Mouse (Mus musculus): ENCODE measurements around the gene Crmp1. TPM values are rescaled to one million over a fixed set of nuclear protein-coding genes. Genes with fewer than 3 reads are reported as not detected.

The Crmp1 gene
- polyA plus RNA-seq, 1 experiment, result 194 TPM

DNA sequence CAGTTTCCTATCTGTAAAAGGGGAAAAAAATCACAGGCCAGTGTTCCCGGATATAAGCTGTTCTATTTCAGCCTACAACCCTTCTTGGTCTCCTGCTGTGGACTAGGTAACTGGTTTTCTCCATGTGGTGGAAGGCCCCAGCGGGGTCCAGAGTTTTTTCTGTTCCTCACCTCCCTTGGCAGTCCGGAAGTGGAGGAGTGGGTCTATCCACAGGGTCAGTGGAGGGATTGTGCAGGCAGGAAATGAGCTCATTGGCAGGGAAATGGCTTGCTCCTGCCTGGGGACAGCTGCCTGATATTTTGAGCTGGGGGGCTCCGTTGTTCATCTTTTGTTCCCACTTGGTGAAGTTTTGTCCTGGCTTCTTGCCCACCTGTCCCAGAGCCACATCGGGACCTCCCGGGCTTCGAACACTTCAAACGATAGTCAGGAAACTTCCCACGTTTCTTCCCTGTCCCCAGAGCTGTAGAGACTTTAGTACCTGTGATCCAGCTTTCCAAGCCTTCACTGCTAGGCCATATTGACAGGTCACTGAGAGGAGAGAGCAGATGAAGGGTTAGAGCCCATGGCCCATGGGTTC is 3.0 kb downstream of the Crmp1 start:
- Histone ChIP-seq H3K4me1 (ENCODE audit: control insufficient read depth, insufficient read depth, low read length) (peaks cover 4% of the 10 kb centered on the region), H3K27ac (ENCODE audit: insufficient read depth, low read length) (no peak overlapping the region), H3K4me3 (ENCODE audit: insufficient read depth, low read length) (peak overlapping the region; percentile 94)
- TF ChIP-seq CTCF (IDR thresholded peaks at IDR 0.05; ENCODE audit: extremely low read depth, insufficient read depth, low read length), result no peak

DNA sequence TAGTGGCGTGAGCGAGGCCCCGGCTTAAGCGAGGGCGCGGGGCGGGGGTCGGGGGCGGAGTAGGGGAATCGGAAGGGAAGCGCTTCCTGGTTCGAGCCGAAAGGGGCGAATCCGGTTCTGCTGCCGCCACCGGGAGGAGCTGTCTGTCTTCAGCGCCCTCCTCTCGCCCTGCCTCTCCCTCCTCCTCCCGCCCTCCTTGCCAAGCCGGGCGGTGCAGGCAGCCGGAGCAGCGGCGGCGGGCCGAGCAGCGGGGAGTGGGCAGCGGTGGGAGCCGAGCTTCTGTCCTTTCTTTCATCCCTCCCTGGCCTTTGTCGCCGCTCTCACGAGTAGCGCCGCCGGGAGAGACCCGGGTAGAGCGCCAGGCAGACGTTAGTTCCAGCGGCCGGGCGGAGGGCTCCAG is 3.9 kb downstream of the Crmp1 start:
- Histone ChIP-seq H3K27ac (ENCODE audit: insufficient read depth, low read length) (peak overlapping the region; percentile 24; the same call in 1 of the 2 replicates), H3K4me3 (ENCODE audit: insufficient read depth, low read length) (peak overlapping the region; percentile 94), H3K4me1 (ENCODE audit: control insufficient read depth, insufficient read depth, low read length) (peaks cover 5% of the 10 kb centered on the region)
- TF ChIP-seq CTCF (IDR thresholded peaks at IDR 0.05; ENCODE audit: extremely low read depth, insufficient read depth, low read length) (no peak), POLR2A (IDR thresholded peaks at IDR 0.05; ENCODE audit: extremely low read depth, insufficient read depth, low read length) (no peak; the same call in 1 of the 2 replicates)

DNA sequence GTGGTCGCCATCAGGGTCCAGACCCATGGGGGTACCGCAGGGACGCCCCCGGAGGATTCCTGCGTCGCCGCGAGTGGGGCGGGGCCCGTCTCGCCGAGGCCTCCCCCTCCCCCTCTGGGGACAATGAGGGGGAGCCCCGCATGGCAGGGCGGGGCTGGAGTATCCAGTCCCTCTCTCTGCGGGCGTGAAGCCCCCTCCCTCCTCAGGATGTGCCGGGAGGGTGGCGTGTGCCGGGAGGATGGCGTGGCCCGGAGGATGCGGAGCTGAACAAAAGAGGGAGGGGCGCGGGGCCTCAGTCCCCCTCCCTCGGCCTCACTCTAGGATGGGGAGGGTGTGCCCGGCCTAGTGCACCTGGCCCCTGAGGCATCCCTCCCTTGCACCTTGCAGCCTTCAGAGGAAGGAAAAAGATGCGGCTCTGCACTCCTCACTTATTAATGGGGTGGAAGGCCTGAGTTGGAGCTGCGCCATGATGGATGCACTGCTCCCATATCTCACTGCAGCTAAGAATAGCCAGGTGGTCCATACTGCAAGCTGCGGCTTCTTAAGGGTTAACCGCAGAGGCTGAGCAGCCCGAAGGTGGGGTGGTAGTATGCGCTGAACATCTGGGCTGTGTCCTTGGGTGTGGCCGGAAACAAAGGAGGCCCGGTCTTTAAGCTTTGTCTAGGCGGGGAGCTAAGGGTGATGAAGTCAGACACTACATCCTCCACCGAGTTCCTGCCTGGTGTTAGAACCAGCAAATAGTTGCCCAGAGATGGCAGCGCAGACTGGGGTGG is 4.6 kb downstream of the Crmp1 start:
- Histone ChIP-seq H3K4me1 (ENCODE audit: control insufficient read depth, insufficient read depth, low read length) (peaks cover 9% of the 10 kb centered on the region), H3K4me3 (ENCODE audit: insufficient read depth, low read length) (peak overlapping the region; percentile 94), H3K27ac (ENCODE audit: insufficient read depth, low read length) (peak overlapping the region; percentile 24; the same call in 1 of the 2 replicates)
- TF ChIP-seq POLR2A (IDR thresholded peaks at IDR 0.05; ENCODE audit: extremely low read depth, insufficient read depth, low read length) (no peak), CTCF (IDR thresholded peaks at IDR 0.05; ENCODE audit: extremely low read depth, insufficient read depth, low read length) (no peak)

DNA sequence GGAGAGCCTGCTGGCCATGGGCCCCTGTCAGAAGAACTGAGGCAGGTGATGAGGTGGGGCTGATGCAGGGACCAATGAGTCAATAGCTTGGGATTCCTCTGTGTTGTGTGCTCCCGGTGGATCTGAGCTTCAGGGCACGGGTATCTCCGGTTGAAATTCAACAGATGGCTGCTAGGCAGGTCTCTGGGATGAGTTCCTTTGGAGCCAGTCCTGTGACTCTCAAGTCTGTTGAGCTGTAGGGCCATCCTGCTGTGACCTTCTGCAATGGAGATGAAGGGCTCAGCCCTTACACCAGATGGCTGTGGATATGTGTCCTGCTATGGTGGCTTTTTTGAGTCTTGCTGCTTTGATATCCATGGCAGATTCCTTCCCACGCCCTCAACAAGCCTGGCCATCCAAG is 5.7 kb downstream of the Crmp1 start:
- TF ChIP-seq POLR2A (IDR thresholded peaks at IDR 0.05; ENCODE audit: extremely low read depth, insufficient read depth, low read length) (no peak), CTCF (IDR thresholded peaks at IDR 0.05; ENCODE audit: extremely low read depth, insufficient read depth, low read length) (no peak)
- H3K4me1 ChIP-seq (ENCODE audit: control insufficient read depth, insufficient read depth, low read length), result peaks cover 15% of the 10 kb centered on the region
- peak overlapping the region; percentile 94 for H3K4me3 ChIP-seq (ENCODE audit: insufficient read depth, low read length)
- no peak overlapping the region for H3K27ac ChIP-seq (ENCODE audit: insufficient read depth, low read length)

DNA sequence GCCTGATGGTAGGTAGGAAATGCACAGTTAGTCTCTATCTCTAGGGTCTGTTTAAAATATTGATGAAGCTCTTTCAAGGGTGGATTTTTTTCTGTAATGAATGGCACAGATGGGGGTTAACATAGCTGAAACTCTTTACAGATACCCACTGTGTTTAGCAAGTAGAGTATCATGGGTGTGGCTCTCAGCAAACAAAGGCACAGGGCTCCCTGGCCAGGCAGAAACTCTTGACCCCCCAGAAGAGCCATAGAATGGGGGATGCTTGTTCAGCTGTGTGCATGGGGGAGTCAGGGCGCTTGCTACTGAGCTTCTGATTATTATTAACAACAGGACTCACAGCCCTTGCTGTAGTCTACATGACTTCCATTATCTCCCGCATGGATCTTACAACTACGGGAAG is 7.1 kb downstream of the Crmp1 start:
- TF ChIP-seq CTCF (IDR thresholded peaks at IDR 0.05; ENCODE audit: extremely low read depth, insufficient read depth, low read length) (no peak), POLR2A (IDR thresholded peaks at IDR 0.05; ENCODE audit: extremely low read depth, insufficient read depth, low read length) (no peak)
- no peak overlapping the region for H3K27ac ChIP-seq (ENCODE audit: insufficient read depth, low read length)
- H3K4me1 ChIP-seq (ENCODE audit: control insufficient read depth, insufficient read depth, low read length), result peaks cover 22% of the 10 kb centered on the region
- H3K4me3 ChIP-seq (ENCODE audit: insufficient read depth, low read length), result no peak overlapping the region

DNA sequence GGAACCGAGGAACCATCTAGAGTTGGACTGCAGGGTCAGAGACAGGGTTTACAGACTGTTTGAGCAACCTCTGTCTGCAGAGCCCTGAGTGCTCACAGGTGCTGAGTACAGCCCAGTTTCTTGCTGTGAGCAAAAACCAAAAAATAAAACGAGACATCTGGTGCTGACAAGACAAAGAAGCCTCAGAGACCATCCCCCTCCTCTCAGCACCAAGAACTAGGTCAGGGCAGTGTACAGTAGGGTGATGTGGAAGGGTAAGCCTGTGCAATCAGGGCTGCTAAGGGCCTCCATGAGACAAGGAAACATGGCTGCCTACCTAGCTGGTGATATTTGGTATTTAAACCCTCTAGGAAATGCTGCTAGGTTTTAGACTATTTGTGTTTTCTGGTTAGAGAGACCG is 9.9 kb downstream of the Crmp1 start:
- Histone ChIP-seq H3K27ac (ENCODE audit: insufficient read depth, low read length) (no peak overlapping the region), H3K4me1 (ENCODE audit: control insufficient read depth, insufficient read depth, low read length) (peaks cover 38% of the 10 kb centered on the region), H3K4me3 (ENCODE audit: insufficient read depth, low read length) (no peak overlapping the region)
- TF ChIP-seq POLR2A (IDR thresholded peaks at IDR 0.05; ENCODE audit: extremely low read depth, insufficient read depth, low read length), result no peak
- no peak for TF ChIP-seq CTCF (IDR thresholded peaks at IDR 0.05; ENCODE audit: extremely low read depth, insufficient read depth, low read length)

DNA sequence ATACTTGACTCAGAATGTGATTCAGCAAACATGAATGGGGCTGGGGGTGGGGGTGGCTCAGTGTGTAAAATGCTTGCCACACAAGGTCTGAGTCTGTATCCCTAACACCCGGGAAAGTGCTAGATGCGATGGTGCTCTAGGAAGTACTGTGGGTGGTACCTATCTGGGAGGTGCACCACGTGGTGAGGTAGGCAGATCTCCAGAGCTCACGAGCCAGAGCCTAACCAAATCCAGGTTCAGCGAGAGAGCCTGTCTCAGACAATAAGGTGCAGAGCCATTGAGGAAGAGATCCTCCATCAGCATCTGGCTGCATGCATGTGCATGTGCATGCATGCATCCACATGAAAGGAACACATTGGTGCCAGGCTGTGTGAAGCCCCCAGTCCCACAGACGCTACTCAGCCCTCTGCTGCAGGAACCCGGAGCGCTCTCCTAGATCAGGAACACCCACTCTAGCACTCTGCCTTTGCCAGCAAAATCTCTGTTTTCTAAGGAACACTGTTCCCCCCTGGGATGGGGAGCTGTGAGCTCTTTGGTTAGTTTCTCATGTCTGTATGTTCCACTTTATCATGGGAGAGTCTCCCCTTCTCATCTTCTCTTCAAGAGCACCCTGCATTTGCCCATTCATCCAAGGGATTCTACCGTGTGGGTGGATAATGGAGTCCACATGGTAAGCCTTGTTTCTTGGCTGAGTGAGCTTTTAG is 10.5 kb downstream of the Crmp1 start:
- H3K4me1 ChIP-seq (ENCODE audit: control insufficient read depth, insufficient read depth, low read length), result peaks cover 42% of the 10 kb centered on the region
- TF ChIP-seq CTCF (IDR thresholded peaks at IDR 0.05; ENCODE audit: extremely low read depth, insufficient read depth, low read length) (no peak), POLR2A (IDR thresholded peaks at IDR 0.05; ENCODE audit: extremely low read depth, insufficient read depth, low read length) (no peak)
- H3K4me3 ChIP-seq (ENCODE audit: insufficient read depth, low read length), result no peak overlapping the region
- no peak overlapping the region for H3K27ac ChIP-seq (ENCODE audit: insufficient read depth, low read length)

DNA sequence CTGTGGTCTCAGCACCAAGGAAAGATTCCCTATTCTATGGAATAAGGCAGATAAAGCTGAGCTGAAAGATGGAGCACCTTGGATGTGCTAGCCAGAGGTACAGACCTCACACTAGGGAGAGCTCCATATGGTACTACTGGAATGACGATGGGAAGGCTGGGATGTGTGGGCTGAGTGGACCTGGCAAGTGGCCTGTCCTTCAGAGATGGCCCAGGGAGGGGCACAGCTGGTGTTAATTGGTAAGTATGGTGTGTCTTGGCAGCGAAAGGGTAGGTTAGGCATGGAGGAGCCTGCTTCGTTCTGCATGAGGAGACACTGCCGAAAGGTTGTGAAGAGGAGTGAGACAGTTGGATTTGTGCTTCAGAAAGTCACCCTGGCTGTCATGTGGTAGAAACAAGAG is 12.8 kb downstream of the Crmp1 start:
- Histone ChIP-seq H3K4me3 (ENCODE audit: insufficient read depth, low read length) (no peak overlapping the region), H3K27ac (ENCODE audit: insufficient read depth, low read length) (no peak overlapping the region), H3K4me1 (ENCODE audit: control insufficient read depth, insufficient read depth, low read length) (peaks cover 48% of the 10 kb centered on the region)

DNA sequence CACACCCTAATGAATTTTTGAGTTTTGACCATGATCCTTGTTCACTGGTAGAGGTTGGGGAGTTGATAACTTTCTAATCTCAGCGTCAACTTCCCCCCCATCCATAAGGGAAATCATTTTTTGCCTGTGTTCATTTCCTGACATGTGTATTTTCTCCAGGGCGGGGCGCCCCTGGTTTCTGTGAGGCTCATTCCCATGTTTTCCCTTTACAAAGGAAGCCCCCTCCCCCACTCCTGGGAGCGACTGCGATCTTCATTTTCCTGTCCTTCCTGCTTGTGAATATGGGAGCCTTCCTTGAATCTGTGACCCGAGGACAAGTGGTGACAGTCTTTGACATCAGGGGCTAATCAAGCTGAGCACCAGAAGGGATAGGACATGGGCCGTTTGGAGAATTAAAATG is 15.1 kb downstream of the Crmp1 start:
- no peak overlapping the region for H3K4me3 ChIP-seq (ENCODE audit: insufficient read depth, low read length)
- H3K4me1 ChIP-seq (ENCODE audit: control insufficient read depth, insufficient read depth, low read length), result peaks cover 43% of the 10 kb centered on the region
- no peak overlapping the region for H3K27ac ChIP-seq (ENCODE audit: insufficient read depth, low read length)
- no peak for TF ChIP-seq CTCF (IDR thresholded peaks at IDR 0.05; ENCODE audit: extremely low read depth, insufficient read depth, low read length)

More for the DNA sequence above, 12.8 kb downstream of the Crmp1 start:
- TF ChIP-seq CTCF (IDR thresholded peaks at IDR 0.05; ENCODE audit: extremely low read depth, insufficient read depth, low read length) (no peak), POLR2A (IDR thresholded peaks at IDR 0.05; ENCODE audit: extremely low read depth, insufficient read depth, low read length) (no peak)

DNA sequence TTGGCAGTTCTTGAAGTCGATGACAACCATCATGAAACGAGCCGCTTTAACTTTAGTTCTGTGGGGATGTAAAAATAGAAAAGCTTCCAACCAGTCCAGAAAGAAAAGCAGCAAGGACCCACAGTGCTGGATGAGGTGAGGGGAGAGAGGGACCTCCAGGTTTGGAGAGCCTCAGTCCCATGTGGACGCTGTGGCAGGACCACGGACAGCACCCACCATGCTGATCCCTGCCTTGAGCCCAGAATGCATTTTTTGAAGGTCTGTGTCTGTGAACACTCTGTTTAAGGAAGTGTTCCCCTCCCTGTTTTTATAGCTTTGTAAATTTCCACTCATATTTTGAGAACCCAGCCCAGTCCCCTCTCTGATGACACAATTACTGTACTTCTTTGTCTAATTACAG is 15.5 kb downstream of the Crmp1 start:
- Histone ChIP-seq H3K4me1 (ENCODE audit: control insufficient read depth, insufficient read depth, low read length) (peaks cover 44% of the 10 kb centered on the region), H3K4me3 (ENCODE audit: insufficient read depth, low read length) (no peak overlapping the region), H3K27ac (ENCODE audit: insufficient read depth, low read length) (no peak overlapping the region)
- TF ChIP-seq POLR2A (IDR thresholded peaks at IDR 0.05; ENCODE audit: extremely low read depth, insufficient read depth, low read length) (no peak), CTCF (IDR thresholded peaks at IDR 0.05; ENCODE audit: extremely low read depth, insufficient read depth, low read length) (no peak)
